Mouse (Mus musculus) embryonic facial prominence, embryonic 15.5 days (tissue): Measurements from ENCODE around the gene Nos1ap. TPM values are rescaled to one million over a fixed set of nuclear protein-coding genes. Genes with fewer than 3 reads are reported as not detected.

ENCODE experiments used
- ATAC-seq: fragments of 200-750 bp; cut with Nextera tagmentation; 2 replicates; pipeline ENCODE4 v1.8.0; 2017; ENCODE audit warnings: low read depth, moderate TSS enrichment; ENCODE audit not compliant: insufficient number of reproducible peaks, low FRiP score, low TSS enrichment
- H3K27ac ChIP-seq: fragments of 300-500 bp; sonication (generic); replicated peaks from 2 replicates; pipeline ENCODE4 v1.5.1; 2015; ENCODE audit warnings: mild to moderate bottlenecking, inconsistent platforms
- H3K27me3 ChIP-seq: fragments of 300-500 bp; sonication (generic); 2 replicates; pipeline ENCODE4 v1.6.1; 2015; ENCODE audit warnings: inconsistent platforms
- H3K36me3 ChIP-seq: fragments of 300-500 bp; sonication (generic); 2 replicates; pipeline ENCODE4 v1.6.1; 2015; ENCODE audit warnings: mild to moderate bottlenecking, inconsistent platforms
- H3K4me1 ChIP-seq: fragments of 300-500 bp; sonication (generic); 2 replicates; pipeline ENCODE4 v1.6.1; 2015; ENCODE audit warnings: inconsistent platforms
- H3K4me2 ChIP-seq: fragments of 300-500 bp; sonication (generic); replicated peaks from 2 replicates; pipeline ENCODE4 v1.6.1; 2015; ENCODE audit warnings: mild to moderate bottlenecking, inconsistent platforms
- H3K4me3 ChIP-seq: fragments of 300-500 bp; sonication (generic); replicated peaks from 2 replicates; pipeline ENCODE4 v1.5.1; 2015; ENCODE audit warnings: mild to moderate bottlenecking, inconsistent platforms
- H3K9ac ChIP-seq: fragments of 300-500 bp; sonication (generic); 2 replicates; pipeline ENCODE4 v1.6.1; 2015; ENCODE audit warnings: inconsistent platforms
- H3K9me3 ChIP-seq: fragments of 300-500 bp; sonication (generic); replicated peaks from 2 replicates; pipeline ENCODE4 v1.6.1; 2016; ENCODE audit warnings: inconsistent platforms
- WGBS: fragments of 180-500 bp; shearing (Covaris S2); methylation state at CpG from one replicate; pipeline ENCODE4 v1.1.7; 2015; 5-methylcytosine and 5-hydroxymethylcytosine counted together
- polyA plus RNA-seq: library from polyadenylated mRNA; unstranded; fragments of >200 nt; fragmentation: Nextera tagmentation; extraction: Ambion mirVana; gene quantifications from 2 replicates; pipeline ENCODE4 v1.2.1, GENCODE M21; 2015

Nos1ap gene
- polyA plus RNA-seq, 1 experiment from 2014 or later = 13.1 TPM

GRCm38 (mm10) chr1:170586715-170587114, 2.9 kb downstream of the Nos1ap start:
- Histone ChIP-seq H3K27ac (no peak overlapping the region), H3K9ac (no peak overlapping the region), H3K36me3 (no peaks in the 10 kb centered on the region), H3K4me3 (no peak overlapping the region), H3K27me3 (no peaks in the 10 kb centered on the region), H3K9me3 (no peaks in the 10 kb centered on the region), H3K4me2 (no peak overlapping the region), H3K4me1 (peaks cover 9% of the 10 kb centered on the region)
- no peak for ATAC-seq
- WGBS = 71% methylated on average over 6 of the region's 6 CpGs

GRCm38 (mm10) chr1:170583925-170584324, 5.7 kb downstream of the Nos1ap start:
- Histone ChIP-seq H3K9me3 (no peaks in the 10 kb centered on the region), H3K9ac (no peak overlapping the region), H3K27ac (no peak overlapping the region), H3K4me3 (no peak overlapping the region), H3K4me1 (peaks cover 21% of the 10 kb centered on the region), H3K27me3 (no peaks in the 10 kb centered on the region), H3K36me3 (no peaks in the 10 kb centered on the region), H3K4me2 (no peak overlapping the region)
- ATAC-seq = no peak
- WGBS = 81% methylated on average over 2 of the region's 2 CpGs

DNA sequence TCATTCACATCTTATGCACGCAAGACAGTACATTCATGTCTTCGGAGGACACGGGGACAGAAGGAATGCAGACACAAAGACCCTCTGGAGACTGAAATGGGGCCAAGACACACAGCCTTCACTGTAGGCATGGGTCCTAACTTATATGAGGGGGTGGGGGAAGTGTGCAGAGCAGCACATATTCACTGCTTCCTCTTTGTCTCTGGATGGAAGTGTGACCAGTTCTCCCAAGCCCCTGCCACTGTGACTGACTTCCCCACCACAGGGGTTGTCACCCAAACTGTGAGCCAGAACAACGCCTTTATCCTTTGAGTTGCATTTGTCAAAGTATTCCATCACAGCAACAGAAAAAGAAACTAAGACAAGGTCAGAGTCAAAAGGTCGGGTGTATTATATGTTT, 7.3 kb downstream of the Nos1ap start:
- H3K27me3 ChIP-seq = no peaks in the 10 kb centered on the region
- no peak overlapping the region for H3K4me3 ChIP-seq
- H3K9ac ChIP-seq = no peak overlapping the region
- H3K4me1 ChIP-seq = peaks cover 14% of the 10 kb centered on the region
- no peak overlapping the region for H3K4me2 ChIP-seq
- H3K9me3 ChIP-seq = no peaks in the 10 kb centered on the region
- H3K36me3 ChIP-seq = no peaks in the 10 kb centered on the region
- 85% methylated on average over 5 of the region's 5 CpGs for WGBS
- no peak overlapping the region for H3K27ac ChIP-seq
- ATAC-seq = no peak

GRCm38 (mm10) chr1:170580485-170581110, 9.1 kb downstream of the Nos1ap start:
- WGBS = 18% methylated on average over 13 of the region's 13 CpGs
- Histone ChIP-seq H3K4me2 (peak overlapping the region; percentile 36), H3K4me3 (no peak overlapping the region; the same call in 1 of the 2 replicates), H3K9ac (no peak overlapping the region), H3K27ac (0 out of 2 replicates have a peak overlapping the region, but pooled peaks have one; percentile 7), H3K4me1 (peaks cover 19% of the 10 kb centered on the region), H3K36me3 (no peaks in the 10 kb centered on the region), H3K9me3 (no peaks in the 10 kb centered on the region), H3K27me3 (no peaks in the 10 kb centered on the region)
- no peak for ATAC-seq

- ATAC-seq = no peak
Observed at GRCm38 (mm10) chr1:170579476-170579875, 10.2 kb downstream of the Nos1ap start.

GRCm38 (mm10) chr1:170579063-170579462, 10.6 kb downstream of the Nos1ap start:
- Histone ChIP-seq H3K36me3 (no peaks in the 10 kb centered on the region), H3K4me1 (peaks cover 23% of the 10 kb centered on the region), H3K27ac (no peak overlapping the region), H3K4me3 (no peak overlapping the region), H3K27me3 (no peaks in the 10 kb centered on the region), H3K9ac (no peak overlapping the region), H3K9me3 (no peaks in the 10 kb centered on the region), H3K4me2 (no peak overlapping the region)
- ATAC-seq = no peak
- 93% methylated on average over 4 of the region's 4 CpGs for WGBS

More at GRCm38 (mm10) chr1:170579476-170579875, 10.2 kb downstream of the Nos1ap start:
- H3K36me3 ChIP-seq = no peaks in the 10 kb centered on the region
- no peaks in the 10 kb centered on the region for H3K27me3 ChIP-seq
- no peaks in the 10 kb centered on the region for H3K9me3 ChIP-seq
- no peak overlapping the region for H3K4me2 ChIP-seq
- no peak overlapping the region for H3K9ac ChIP-seq
- H3K4me3 ChIP-seq = no peak overlapping the region
- peaks cover 23% of the 10 kb centered on the region for H3K4me1 ChIP-seq
- H3K27ac ChIP-seq = no peak overlapping the region
- 93% methylated on average over 5 of the region's 5 CpGs for WGBS

- no peak overlapping the region for H3K9ac ChIP-seq
- 55% methylated on average over 6 of the region's 6 CpGs for WGBS
- peaks cover 23% of the 10 kb centered on the region for H3K4me1 ChIP-seq
- no peak overlapping the region for H3K27ac ChIP-seq
- no peaks in the 10 kb centered on the region for H3K9me3 ChIP-seq
- H3K27me3 ChIP-seq = no peaks in the 10 kb centered on the region
- no peaks in the 10 kb centered on the region for H3K36me3 ChIP-seq
- H3K4me2 ChIP-seq = no peak overlapping the region
- ATAC-seq = no peak
- H3K4me3 ChIP-seq = no peak overlapping the region
Observed at GRCm38 (mm10) chr1:170576728-170577065, 13.0 kb downstream of the Nos1ap start.

- no peak overlapping the region for H3K4me3 ChIP-seq
- 36% methylated on average over 6 of the region's 6 CpGs for WGBS
- no peak overlapping the region for H3K27ac ChIP-seq
- peaks cover 20% of the 10 kb centered on the region for H3K4me1 ChIP-seq
- no peak overlapping the region for H3K9ac ChIP-seq
- H3K36me3 ChIP-seq = no peaks in the 10 kb centered on the region
- no peaks in the 10 kb centered on the region for H3K9me3 ChIP-seq
- no peak overlapping the region for H3K4me2 ChIP-seq
- ATAC-seq = no peak
- H3K27me3 ChIP-seq = no peaks in the 10 kb centered on the region
Observed at GRCm38 (mm10) chr1:170576012-170576727, 13.5 kb downstream of the Nos1ap start.

DNA sequence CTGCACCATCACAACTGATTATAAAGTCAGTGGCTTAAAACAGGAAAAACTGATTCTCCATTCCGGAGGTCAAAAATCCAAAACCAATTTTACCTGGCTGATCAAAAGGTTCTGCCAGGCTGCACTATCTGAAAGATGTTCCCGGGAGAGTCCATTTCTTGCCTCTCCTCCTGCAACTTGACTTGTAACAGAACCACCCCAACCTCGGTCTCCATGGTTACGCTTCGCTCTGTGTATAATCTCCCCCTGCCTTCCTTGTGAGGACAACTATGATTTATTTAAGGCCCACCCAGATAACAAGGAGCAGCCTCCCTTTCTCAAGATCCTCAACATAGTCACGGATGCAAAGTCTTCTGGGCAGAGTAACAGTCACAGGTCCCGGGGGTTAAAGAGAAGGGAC, 16.5 kb downstream of the Nos1ap start:
- 0 out of 2 replicates have a peak, but pooled peaks cover 9% of the 10 kb centered on the region for H3K4me1 ChIP-seq
- ATAC-seq = no peak
- no peak overlapping the region for H3K9ac ChIP-seq
- H3K36me3 ChIP-seq = no peaks in the 10 kb centered on the region
- no peaks in the 10 kb centered on the region for H3K27me3 ChIP-seq
- H3K4me2 ChIP-seq = no peak overlapping the region
- no peak overlapping the region for H3K4me3 ChIP-seq
- 89% methylated on average over 7 of the region's 7 CpGs for WGBS
- H3K9me3 ChIP-seq = no peaks in the 10 kb centered on the region
- no peak overlapping the region for H3K27ac ChIP-seq

DNA sequence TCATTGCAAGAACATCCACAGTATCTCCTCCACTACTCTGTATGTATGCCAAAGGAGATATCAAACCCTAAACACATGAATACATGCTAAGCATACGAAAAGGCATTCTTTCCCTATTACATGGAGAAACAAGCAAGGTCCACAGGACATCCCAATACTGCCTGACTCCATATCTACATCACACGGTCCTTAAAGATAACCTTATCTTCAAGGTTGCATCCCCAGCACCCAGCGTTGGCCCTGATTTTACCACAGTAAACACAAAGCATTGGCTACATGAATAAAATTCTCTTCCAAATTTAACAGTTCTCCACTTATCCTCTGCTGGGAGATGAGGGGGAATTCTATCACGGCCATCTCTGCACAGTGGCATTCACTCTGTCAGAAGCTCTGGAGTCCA, 22.7 kb downstream of the Nos1ap start:
- no peak overlapping the region for H3K9ac ChIP-seq
- H3K4me2 ChIP-seq = no peak overlapping the region
- 92% methylated on average over 4 of the region's 4 CpGs for WGBS
- no peaks in the 10 kb centered on the region for H3K36me3 ChIP-seq
- no peaks in the 10 kb centered on the region for H3K27me3 ChIP-seq
- H3K4me1 ChIP-seq = no peaks in the 10 kb centered on the region
- ATAC-seq = no peak
- no peaks in the 10 kb centered on the region for H3K9me3 ChIP-seq
- no peak overlapping the region for H3K4me3 ChIP-seq
- no peak overlapping the region for H3K27ac ChIP-seq

DNA sequence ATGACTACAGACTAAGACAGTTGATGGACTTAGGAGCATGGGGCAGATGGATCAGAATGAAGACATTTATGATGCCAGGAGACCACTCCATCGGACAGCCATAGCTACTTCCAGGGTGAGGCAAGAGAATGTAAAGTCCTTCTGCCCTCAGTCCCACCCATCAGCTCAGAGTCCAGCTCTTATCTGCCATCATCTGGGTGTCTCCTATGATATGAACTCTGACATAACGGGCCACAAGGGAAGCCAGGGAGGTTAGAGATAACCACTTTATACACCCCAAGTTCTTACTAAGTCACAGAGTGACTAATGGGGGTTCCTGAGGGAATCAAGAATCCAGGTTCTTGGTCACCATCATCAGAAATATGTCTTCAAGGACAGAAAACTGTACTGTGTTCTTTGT, 23.1 kb downstream of the Nos1ap start:
- no peaks in the 10 kb centered on the region for H3K4me1 ChIP-seq
- WGBS = 90% methylated on average over 2 of the region's 2 CpGs
- no peak overlapping the region for H3K4me3 ChIP-seq

DNA sequence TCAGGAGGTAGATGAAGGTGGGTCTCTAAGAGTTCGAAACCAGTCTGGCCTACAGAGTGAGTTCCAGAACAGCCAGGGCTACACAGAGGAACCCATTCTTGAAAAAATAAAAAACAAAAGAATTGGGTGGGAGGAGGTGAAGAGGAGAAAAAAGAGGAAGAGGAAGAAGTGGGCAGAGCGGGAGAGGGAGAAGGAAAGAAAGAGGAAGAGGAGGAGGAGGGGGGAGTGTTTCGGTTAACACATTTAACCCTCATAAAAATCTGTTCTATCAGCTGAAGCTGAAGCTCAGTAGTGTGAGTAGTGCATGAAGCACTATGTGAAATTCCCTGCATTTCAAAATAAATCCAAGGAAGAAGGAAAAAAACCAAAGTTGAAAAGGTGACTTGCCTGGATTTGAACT, 24.7 kb downstream of the Nos1ap start:
- Histone ChIP-seq H3K4me2 (no peak overlapping the region), H3K27ac (no peak overlapping the region), H3K4me1 (no peaks in the 10 kb centered on the region), H3K36me3 (no peaks in the 10 kb centered on the region), H3K9me3 (no peaks in the 10 kb centered on the region), H3K9ac (no peak overlapping the region), H3K27me3 (no peaks in the 10 kb centered on the region), H3K4me3 (no peak overlapping the region)
- WGBS = 85% methylated on average over 3 of the region's 3 CpGs
- ATAC-seq = no peak

More for the DNA sequence above, 23.1 kb downstream of the Nos1ap start:
- Histone ChIP-seq H3K9ac (no peak overlapping the region), H3K4me2 (no peak overlapping the region), H3K27me3 (no peaks in the 10 kb centered on the region), H3K9me3 (no peaks in the 10 kb centered on the region), H3K27ac (no peak overlapping the region), H3K36me3 (no peaks in the 10 kb centered on the region)
- no peak for ATAC-seq
